Mouse (Mus musculus) splenic B cell, adult 2 months (primary cell): ENCODE data around the gene Hist2h2bb.

ENCODE experiments used
- DNase-seq: peaks from one replicate; pipeline ENCODE4 v3.0.0-alpha.2; 2011; ENCODE audit warnings: low read depth, low spot score
- H3K27me3 ChIP-seq: 2 replicates; pipeline ENCODE4 v1.6.1; 2012; ENCODE audit warnings: mild to moderate bottlenecking, low read length, moderate library complexity, mixed read lengths; ENCODE audit not compliant: control insufficient read depth, poor library complexity, insufficient read depth, severe bottlenecking
- H3K36me3 ChIP-seq: 2 replicates; pipeline ENCODE4 v1.6.1; 2012; ENCODE audit warnings: mild to moderate bottlenecking, low read length, moderate library complexity, mixed read lengths; ENCODE audit not compliant: control insufficient read depth, poor library complexity, insufficient read depth, severe bottlenecking

Gene Hist2h2bb

GRCm38 (mm10) chr3:96248141-96249033 lies 21.2 kb upstream of the Hist2h2bb start:
- DNase-seq: no peak
- Histone ChIP-seq H3K36me3 (no peaks in the 10 kb centered on the region; the same call in 1 of the 2 replicates), H3K27me3 (no peaks in the 10 kb centered on the region)

- DNase-seq: no peak
- Histone ChIP-seq H3K36me3 (no peaks in the 10 kb centered on the region), H3K27me3 (no peaks in the 10 kb centered on the region)
Observed at GRCm38 (mm10) chr3:96249034-96249345, 20.6 kb upstream of the Hist2h2bb start.

GRCm38 (mm10) chr3:96250890-96251289 lies 18.7 kb upstream of the Hist2h2bb start:
- Histone ChIP-seq H3K36me3 (no peaks in the 10 kb centered on the region), H3K27me3 (no peaks in the 10 kb centered on the region)
- no peak for DNase-seq

GRCm38 (mm10) chr3:96251787-96252186 lies 17.8 kb upstream of the Hist2h2bb start:
- H3K27me3 ChIP-seq: no peaks in the 10 kb centered on the region
- DNase-seq: peak; percentile 56
- no peaks in the 10 kb centered on the region for H3K36me3 ChIP-seq

- Histone ChIP-seq H3K27me3 (no peaks in the 10 kb centered on the region), H3K36me3 (no peaks in the 10 kb centered on the region)
- no peak for DNase-seq
Observed at GRCm38 (mm10) chr3:96254683-96255355, 14.7 kb upstream of the Hist2h2bb start.

GRCm38 (mm10) chr3:96255926-96256593 lies 13.5 kb upstream of the Hist2h2bb start:
- no peaks in the 10 kb centered on the region for H3K36me3 ChIP-seq
- no peak for DNase-seq
- no peaks in the 10 kb centered on the region for H3K27me3 ChIP-seq

- no peak for DNase-seq
- no peaks in the 10 kb centered on the region for H3K27me3 ChIP-seq
- H3K36me3 ChIP-seq: no peaks in the 10 kb centered on the region
Observed at GRCm38 (mm10) chr3:96257190-96257589, 12.4 kb upstream of the Hist2h2bb start.

GRCm38 (mm10) chr3:96260220-96260619 lies 9.3 kb upstream of the Hist2h2bb start:
- DNase-seq: no peak
- Histone ChIP-seq H3K27me3 (no peaks in the 10 kb centered on the region), H3K36me3 (no peaks in the 10 kb centered on the region)

- Histone ChIP-seq H3K36me3 (no peaks in the 10 kb centered on the region), H3K27me3 (no peaks in the 10 kb centered on the region)
- peak; percentile 36 for DNase-seq
Observed at GRCm38 (mm10) chr3:96261623-96262022, 7.9 kb upstream of the Hist2h2bb start.

GRCm38 (mm10) chr3:96262216-96262875 lies 7.2 kb upstream of the Hist2h2bb start:
- H3K36me3 ChIP-seq: no peaks in the 10 kb centered on the region
- peak; percentile 85 for DNase-seq
- no peaks in the 10 kb centered on the region for H3K27me3 ChIP-seq

- peak; percentile 95 for DNase-seq
- Histone ChIP-seq H3K36me3 (no peaks in the 10 kb centered on the region), H3K27me3 (no peaks in the 10 kb centered on the region)
Observed at GRCm38 (mm10) chr3:96262979-96263550, 6.5 kb upstream of the Hist2h2bb start, which contains the start of gene Hist2h4. TSS of gene Hist2h4 (minus strand) at chr3:96263311.

GRCm38 (mm10) chr3:96263558-96264403 lies 5.8 kb upstream of the Hist2h2bb start:
- peak; percentile 39 for DNase-seq
- Histone ChIP-seq H3K36me3 (no peaks in the 10 kb centered on the region), H3K27me3 (no peaks in the 10 kb centered on the region)

- Histone ChIP-seq H3K27me3 (no peaks in the 10 kb centered on the region), H3K36me3 (no peaks in the 10 kb centered on the region)
- DNase-seq: peak; percentile 18
Observed at GRCm38 (mm10) chr3:96264404-96264949, 5.1 kb upstream of the Hist2h2bb start.
